Mouse (Mus musculus) G1E-ER4 (cell line): Measurements from ENCODE around the gene Smc4. TPM values are rescaled to one million over a fixed set of nuclear protein-coding genes. Genes with fewer than 3 reads are reported as not detected.
A peak's percentile ranks its signal among the peaks of the same experiment; 100 is the strongest.

Source experiments
- GATA1 ChIP-seq: IDR thresholded peaks from one replicate; pipeline ENCODE4 v1.8.0; 2012; ENCODE audit warnings: low read length, inconsistent platforms
- polyA plus RNA-seq: library from polyadenylated mRNA; stranded (reverse); fragments of >175 nt; gene quantifications from 2 replicates; pipeline ENCODE4 v1.2.3, GENCODE M21; 2012

Smc4 gene
- polyA plus RNA-seq, 1 experiment = 121 TPM

DNA sequence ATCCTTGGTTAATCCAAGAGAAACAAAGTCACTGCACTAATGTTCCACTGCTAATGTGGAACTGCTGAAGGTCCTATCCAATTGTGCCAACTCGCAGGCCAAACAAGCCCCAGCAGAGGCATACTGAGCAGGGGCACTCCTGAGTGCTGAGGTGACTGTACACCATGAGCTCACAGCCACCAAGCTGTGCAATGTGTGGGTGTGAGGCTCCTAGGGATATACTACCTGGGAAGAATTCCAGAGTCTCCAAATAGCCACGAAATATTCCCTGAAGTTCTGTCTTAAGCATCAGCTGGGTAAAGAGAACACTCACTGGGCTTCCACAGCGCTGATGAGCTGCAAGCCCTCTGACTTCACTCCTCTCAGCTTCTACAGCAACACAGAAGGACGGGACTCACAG is 43.1 kb downstream of the Smc4 start:
- no peak for TF ChIP-seq GATA1

DNA sequence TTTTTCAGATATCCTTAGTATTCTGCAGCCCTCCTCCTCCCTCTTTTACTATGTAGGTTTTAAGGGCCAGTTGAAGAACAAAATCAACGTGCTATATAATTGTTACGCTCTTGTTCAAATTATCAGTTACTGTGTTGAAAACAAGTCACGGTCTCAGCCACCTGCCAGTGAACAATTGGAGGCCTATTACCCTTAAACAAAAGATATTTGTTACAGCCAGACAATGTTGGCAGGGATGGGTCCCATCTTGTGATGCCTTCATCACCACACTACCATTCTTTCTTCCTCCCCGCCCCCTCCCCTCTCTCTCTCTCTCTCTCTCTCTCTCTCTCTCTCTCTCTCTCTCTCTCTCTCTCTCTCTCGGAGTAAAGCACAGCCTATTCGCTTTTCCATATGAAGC is 44.5 kb downstream of the Smc4 start:
- no peak for TF ChIP-seq GATA1

DNA sequence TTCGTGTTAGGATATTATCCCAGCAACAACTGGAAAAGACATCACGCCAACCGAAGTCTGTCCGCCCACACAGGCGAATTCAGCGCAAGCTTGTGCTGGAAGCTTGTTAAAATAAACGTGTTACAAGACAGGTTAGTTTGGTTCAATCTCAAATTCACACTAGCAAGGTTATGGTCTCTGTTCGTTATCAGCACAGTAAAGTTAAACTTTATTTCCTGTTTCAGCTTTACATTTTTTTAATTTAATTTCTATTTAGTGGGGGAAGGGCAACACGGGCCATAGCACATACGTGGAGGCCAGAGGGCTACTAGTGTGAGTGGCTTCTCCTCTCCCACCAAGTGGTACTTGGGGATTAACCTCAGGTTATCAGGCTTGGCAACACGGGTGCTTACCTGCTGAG is 47.4 kb downstream of the Smc4 start:
- no peak for TF ChIP-seq GATA1

DNA sequence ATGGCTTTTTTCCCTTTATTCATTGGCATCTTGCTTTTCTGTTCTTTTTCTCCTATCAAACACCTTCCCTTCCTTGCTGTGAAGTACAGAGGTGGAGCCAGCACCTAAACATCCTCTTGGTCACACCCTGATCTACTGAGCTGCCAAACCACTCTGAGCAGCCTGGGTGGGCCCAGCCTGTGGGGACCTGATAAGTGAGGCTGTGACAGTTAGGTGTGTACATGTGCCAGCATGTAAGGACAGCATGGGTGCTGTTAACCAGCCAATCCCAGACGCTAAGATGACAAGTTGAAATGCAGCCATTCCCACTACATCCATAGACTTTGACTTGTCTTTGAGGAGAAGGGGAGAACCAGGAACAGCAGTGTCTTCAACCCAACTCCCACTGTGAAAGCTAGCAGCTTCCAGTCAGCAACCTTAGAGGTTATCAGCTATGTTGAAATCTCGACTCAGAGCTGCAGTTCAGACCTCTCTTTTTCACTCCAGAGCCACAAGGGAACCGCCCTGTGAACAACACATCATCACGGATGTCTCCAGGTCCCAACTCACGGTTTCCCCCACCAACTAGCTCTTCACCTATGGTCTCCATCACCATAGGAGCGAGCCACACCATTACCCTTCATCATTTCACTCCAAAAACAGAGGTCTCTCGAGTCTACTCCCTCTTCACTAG is 50.4 kb downstream of the Smc4 start:
- TF ChIP-seq GATA1 = peak; percentile 16

DNA sequence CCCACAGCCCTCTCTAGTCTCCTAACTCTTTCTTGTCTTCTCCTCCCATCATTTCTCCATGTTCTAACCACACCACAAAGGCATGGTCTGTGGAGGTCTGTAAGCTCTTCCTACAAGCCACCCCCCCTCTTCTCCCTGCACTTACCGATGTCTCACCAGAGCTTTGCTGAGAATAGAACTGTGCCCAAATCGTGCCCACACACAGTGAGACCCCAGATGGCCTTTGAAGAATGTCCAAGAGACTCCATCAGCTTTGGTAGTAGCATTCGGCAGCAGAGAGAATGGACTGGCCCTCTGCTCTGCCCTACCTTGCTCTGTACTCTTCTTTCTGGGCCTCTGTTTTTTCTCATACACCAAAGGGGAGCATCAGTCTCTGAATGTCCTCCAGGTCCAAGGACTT is 51.3 kb downstream of the Smc4 start:
- TF ChIP-seq GATA1 = no peak

DNA sequence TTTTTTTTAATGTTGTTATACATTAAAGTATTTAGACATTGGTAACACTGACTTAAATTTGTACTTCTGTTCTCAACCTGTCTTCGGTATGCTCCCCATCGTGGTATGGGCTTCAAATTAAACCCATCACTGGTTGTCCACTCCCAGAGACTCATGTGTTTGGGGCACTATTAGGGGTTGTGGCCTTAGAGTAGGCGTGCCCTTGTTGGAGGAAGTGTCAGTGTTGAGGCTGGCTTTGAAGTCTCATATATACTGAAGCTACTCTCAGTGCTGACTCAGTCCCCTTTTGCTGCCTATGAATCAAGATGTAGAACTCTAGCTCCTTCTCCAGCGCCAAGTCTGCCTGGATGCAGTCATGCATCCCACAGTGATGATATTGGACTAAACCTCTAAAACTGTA is 56.1 kb downstream of the Smc4 start:
- no peak for TF ChIP-seq GATA1

DNA sequence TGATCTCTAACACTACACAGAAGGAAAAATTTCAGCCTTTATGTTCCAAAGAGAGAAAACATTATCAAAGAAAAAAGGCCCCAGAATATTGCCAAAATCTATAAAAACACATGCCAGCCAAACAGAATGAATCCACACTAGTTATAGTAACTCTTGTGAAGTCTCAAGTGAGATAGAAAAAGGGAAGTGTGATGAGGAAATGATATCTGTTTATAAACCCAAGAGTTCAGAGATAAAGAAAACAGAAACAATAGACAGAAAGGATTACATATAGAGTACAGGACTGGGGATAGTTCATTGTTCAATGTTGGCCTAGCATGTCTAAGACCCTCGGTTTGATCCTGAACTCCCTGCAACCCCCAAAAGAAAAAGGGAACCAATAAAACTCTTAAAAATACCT is 58.2 kb downstream of the Smc4 start:
- no peak for TF ChIP-seq GATA1

DNA sequence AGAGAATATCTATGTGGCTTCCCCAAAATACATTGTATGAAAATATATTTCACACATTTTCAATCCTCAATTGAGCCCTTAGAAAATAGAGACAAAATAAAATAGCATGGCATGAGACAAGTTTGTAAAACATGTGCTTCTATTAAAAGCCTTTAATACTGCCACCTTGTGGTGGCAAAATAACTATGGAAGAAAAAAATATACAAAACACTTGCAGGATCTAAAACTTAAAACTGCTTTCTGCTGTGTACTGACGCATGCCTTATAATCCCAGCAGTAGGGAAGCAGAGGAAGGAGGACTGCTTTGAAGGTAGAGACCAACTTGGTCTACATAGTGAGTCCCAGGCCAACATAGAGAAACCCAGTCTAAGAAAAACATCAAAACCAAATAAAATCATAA is 59.5 kb downstream of the Smc4 start:
- no peak for TF ChIP-seq GATA1

Other genes with a start within 250 kb of the Smc4 start
- not detected in 2 replicates for gene 1110032F04Rik, start 135.2 kb upstream of the Smc4 start, polyA plus RNA-seq
- gene Ift80, start 168 bp upstream of the Smc4 start, polyA plus RNA-seq = 0.09 and 0.23 TPM in 2 replicates
- gene Trim59, start 40.0 kb downstream of the Smc4 start, polyA plus RNA-seq = 7.9 and 11.3 TPM in 2 replicates
- gene Kpna4, start 122.4 kb downstream of the Smc4 start, polyA plus RNA-seq = 14.2 and 19.3 TPM in 2 replicates
- not detected in 2 replicates for gene Arl14, start 217.7 kb downstream of the Smc4 start, polyA plus RNA-seq